Mouse (Mus musculus) midbrain, embryonic 10.5 days (tissue): Measurements from ENCODE around the gene Zgrf1. TPM values are rescaled to one million over a fixed set of nuclear protein-coding genes. Genes with fewer than 3 reads are reported as not detected.

Experiments
- DNase-seq: peaks from one replicate; pipeline ENCODE4 v3.0.0-alpha.2; 2017; ENCODE audit warnings: low spot score
- H3K27ac ChIP-seq: fragments of 300-500 bp; sonication (generic); replicated peaks from 2 replicates; pipeline ENCODE4 v1.5.1; 2016; ENCODE audit warnings: mild to moderate bottlenecking
- H3K27me3 ChIP-seq: fragments of 300-500 bp; sonication (generic); 2 replicates; pipeline ENCODE4 v1.6.1; 2016; ENCODE audit warnings: low read depth, mild to moderate bottlenecking; ENCODE audit not compliant: poor library complexity, severe bottlenecking
- H3K36me3 ChIP-seq: fragments of 300-500 bp; sonication (generic); 2 replicates; pipeline ENCODE4 v1.6.1; 2016; ENCODE audit warnings: mild to moderate bottlenecking, moderate library complexity
- H3K4me1 ChIP-seq: fragments of 300-500 bp; sonication (generic); 2 replicates; pipeline ENCODE4 v1.6.1; 2016
- H3K4me3 ChIP-seq: fragments of 300-500 bp; sonication (generic); 2 replicates; pipeline ENCODE4 v1.5.1; 2016; ENCODE audit warnings: mild to moderate bottlenecking, moderate library complexity
- H3K9me3 ChIP-seq: fragments of 300-500 bp; sonication (generic); replicated peaks from 2 replicates; pipeline ENCODE4 v1.6.1; 2016; ENCODE audit warnings: mild to moderate bottlenecking
- WGBS: fragments of 180-500 bp; shearing (Covaris S2); methylation state at CpG from one replicate; pipeline ENCODE4 v1.1.7; 2016; 5-methylcytosine and 5-hydroxymethylcytosine counted together
- polyA plus RNA-seq: library from polyadenylated mRNA; unstranded; fragments of >200 nt; fragmentation: Nextera tagmentation; extraction: Ambion mirVana; gene quantifications from 2 replicates; pipeline ENCODE4 v1.2.1, GENCODE M21; 2016

Gene Zgrf1
- polyA plus RNA-seq, 1 experiment from 2014 or later: 20.9 TPM

DNA sequence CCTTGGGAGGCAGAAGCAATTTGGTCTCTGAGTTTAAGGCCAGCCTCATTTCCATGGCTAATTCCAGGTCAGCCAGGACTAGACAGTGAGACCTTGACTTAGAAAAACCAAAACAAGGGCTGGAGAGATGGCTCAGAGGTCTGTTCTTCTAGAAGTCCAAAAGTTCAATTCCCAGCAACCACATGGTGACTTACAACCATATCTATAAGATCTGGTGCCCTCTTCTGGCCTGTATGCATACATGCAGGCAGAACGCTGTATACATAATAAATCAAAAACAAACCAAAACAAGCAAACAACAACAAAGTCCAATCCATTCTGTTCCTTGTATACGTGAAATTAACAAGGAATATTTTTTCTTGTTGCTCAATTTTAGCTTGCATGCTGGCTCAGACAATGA is 54.8 kb downstream of the Zgrf1 start:
- H3K36me3 ChIP-seq: peaks cover 84% of the 10 kb centered on the region
- H3K4me3 ChIP-seq: no peak overlapping the region
- no peak overlapping the region for H3K27ac ChIP-seq
- DNase-seq: no peak
- WGBS: 87% methylated on average over 2 of the region's 2 CpGs
- no peaks in the 10 kb centered on the region for H3K27me3 ChIP-seq
- no peaks in the 10 kb centered on the region for H3K9me3 ChIP-seq
- H3K4me1 ChIP-seq: no peaks in the 10 kb centered on the region

DNA sequence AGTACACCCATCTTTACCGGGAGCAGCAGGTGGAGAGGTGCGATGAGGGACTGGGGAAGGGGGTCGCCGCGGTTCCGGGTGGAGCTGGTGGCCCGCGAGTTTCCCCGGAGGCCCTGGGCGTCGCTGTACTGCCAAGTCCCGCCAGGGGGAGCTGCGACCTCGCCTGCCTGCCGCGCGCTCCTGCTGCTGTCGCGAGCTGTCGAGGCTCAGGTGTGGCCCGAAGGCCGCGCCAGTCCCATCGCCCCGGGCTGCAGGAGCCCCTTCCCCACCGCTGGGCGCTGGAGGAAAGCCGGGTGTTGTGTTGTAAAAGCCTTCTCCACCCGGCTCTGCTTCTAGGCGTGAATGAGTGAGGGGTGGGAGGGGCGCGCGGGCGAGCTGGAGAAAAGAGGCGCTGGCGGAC is 72.0 kb downstream of the Zgrf1 start:
- Histone ChIP-seq H3K27me3 (peaks cover 98% of the 10 kb centered on the region), H3K9me3 (0 out of 2 replicates have a peak, but pooled peaks cover 4% of the 10 kb centered on the region), H3K27ac (peak overlapping the region; percentile 46; the same call in 1 of the 2 replicates), H3K4me3 (peak overlapping the region; percentile 39), H3K4me1 (peaks cover 51% of the 10 kb centered on the region), H3K36me3 (no peaks in the 10 kb centered on the region)
- DNase-seq: peak; percentile 85
- WGBS: 1% methylated on average over 36 of the region's 36 CpGs

DNA sequence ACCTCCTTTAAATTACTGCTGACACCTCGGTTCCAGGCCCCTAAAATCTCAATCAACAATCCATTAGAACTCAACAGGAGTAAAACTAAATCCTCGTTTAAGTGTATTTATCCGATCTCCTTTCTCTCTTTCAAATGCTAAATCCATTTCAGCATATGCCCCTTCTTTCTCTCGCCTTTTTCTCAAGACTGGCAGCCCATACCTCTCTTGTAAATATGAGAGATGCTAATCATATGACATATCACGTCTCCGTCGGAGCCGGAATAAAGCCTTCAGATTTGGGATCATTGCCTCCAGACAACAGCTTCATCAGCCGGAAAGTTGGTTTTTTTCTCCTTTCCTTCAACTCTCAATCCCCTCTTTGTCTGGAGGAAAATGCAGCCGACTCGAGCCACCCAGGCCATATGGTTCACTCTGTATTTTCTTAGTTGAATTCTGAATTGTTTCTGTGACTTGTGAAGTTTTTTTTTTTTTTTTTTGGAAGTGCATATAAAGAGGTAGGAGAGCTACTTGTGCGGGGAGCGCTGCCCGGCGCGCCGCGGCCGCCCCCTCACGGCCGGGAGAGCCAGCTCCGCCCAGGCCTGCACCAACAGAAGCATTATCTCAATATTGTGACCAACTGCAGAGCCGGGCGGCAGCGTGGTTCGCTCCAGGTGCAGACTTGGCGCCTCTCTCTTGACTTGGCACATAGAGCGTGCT is 72.6 kb downstream of the Zgrf1 start:
- H3K27me3 ChIP-seq: peaks cover 100% of the 10 kb centered on the region
- peak overlapping the region; percentile 39 for H3K4me3 ChIP-seq
- H3K36me3 ChIP-seq: no peaks in the 10 kb centered on the region
- WGBS: under 1% methylated on average over 28 of the region's 28 CpGs
- peak overlapping the region; percentile 46; the same call in 1 of the 2 replicates for H3K27ac ChIP-seq
- peaks cover 55% of the 10 kb centered on the region for H3K4me1 ChIP-seq
- 0 out of 2 replicates have a peak, but pooled peaks cover 4% of the 10 kb centered on the region for H3K9me3 ChIP-seq
- peak; percentile 69 for DNase-seq

DNA sequence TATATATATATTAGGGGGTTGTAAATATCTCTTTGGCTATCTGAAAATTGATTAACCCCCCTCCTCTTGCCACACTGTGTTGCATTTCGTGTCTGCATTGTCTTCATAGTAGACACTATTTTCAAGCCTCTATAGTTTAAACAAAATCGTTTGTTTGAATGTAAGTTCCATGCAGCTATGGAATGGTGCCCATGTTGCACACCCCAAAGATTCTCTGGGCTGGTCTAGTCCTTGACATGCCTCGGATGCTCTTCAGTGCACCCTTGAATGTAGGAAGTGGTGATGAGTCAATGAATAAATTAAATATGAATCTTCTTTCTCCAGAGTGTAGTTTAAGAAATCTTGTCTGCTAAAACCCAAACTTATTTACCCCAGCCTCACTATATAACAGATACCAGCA is 73.2 kb downstream of the Zgrf1 start:
- H3K4me3 ChIP-seq: 0 out of 2 replicates have a peak overlapping the region, but pooled peaks have one; percentile 20
- H3K36me3 ChIP-seq: no peaks in the 10 kb centered on the region
- 6% methylated on average over 3 of the region's 3 CpGs for WGBS
- no peak for DNase-seq
- H3K4me1 ChIP-seq: peaks cover 62% of the 10 kb centered on the region
- H3K27me3 ChIP-seq: peaks cover 100% of the 10 kb centered on the region
- H3K9me3 ChIP-seq: 0 out of 2 replicates have a peak, but pooled peaks cover 4% of the 10 kb centered on the region
- H3K27ac ChIP-seq: no peak overlapping the region; the same call in 1 of the 2 replicates

DNA sequence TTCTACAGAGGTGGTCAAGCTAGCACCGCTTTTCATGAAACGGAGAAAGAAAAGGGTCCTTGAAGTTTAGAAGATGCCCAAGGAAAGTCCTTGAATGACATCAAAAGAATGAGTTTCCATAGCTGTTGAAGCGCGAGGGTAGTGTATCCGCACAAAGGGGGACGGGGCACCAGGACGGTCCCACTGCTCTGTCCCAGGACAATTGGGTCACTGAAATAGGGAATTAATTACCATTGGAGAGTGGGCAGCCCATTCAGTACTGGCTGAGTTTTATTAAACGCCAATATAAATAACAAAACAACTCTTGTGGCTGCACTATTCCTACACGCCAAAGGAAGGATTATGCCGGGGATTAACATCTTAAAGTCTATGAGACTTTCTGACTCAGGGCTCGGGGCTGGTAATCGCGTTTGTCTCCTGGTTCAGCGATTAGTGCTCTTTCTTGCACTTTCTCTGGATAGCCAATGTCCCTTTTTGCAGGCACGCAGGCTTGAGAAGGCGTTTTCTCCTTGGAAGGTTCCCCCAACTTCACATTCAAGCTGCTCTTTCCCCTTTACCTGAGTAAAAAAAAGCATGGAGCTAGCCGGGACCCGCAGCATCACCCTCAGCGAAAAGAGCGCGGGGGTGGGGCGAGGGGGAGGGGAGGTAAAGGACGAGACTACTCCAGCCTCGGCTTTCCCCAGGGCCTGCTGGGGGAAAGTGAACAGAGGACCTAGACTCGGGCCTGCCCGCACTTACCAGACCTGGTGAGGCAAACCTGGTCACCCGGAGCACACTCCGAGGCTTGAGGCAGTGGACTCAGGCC is 74.1 kb downstream of the Zgrf1 start:
- H3K4me1 ChIP-seq: peaks cover 70% of the 10 kb centered on the region

DNA sequence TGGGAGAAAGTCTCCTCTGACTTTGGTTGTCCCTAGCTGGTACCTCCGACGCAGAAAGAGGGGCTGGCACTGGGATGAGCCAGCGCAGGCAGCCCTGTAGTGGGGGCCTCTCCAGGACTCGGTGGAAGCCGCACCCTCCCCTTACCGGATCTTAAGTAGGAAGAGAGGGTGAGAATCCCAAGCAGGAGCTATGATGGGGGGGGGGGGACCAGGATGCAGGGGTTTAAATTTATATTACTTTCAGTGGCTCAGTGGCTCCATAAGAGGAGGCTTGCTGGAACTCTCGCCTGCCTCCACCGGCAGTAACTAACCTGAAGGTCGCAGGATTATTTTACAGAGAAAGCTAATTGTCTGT is 74.6 kb downstream of the Zgrf1 start:
- H3K9me3 ChIP-seq: 0 out of 2 replicates have a peak, but pooled peaks cover 3% of the 10 kb centered on the region
- peak overlapping the region; percentile 40 for H3K4me3 ChIP-seq
- peaks cover 76% of the 10 kb centered on the region for H3K4me1 ChIP-seq
- 1% methylated on average over 9 of the region's 9 CpGs for WGBS
- H3K27me3 ChIP-seq: peaks cover 100% of the 10 kb centered on the region
- H3K36me3 ChIP-seq: no peaks in the 10 kb centered on the region
- DNase-seq: no peak
- peak overlapping the region; percentile 85 for H3K27ac ChIP-seq

More for the DNA sequence above, 74.1 kb downstream of the Zgrf1 start:
- H3K36me3 ChIP-seq: no peaks in the 10 kb centered on the region
- 0 out of 2 replicates have a peak, but pooled peaks cover 4% of the 10 kb centered on the region for H3K9me3 ChIP-seq
- DNase-seq: peak; percentile 72
- H3K27me3 ChIP-seq: peaks cover 100% of the 10 kb centered on the region
- H3K27ac ChIP-seq: peak overlapping the region; percentile 85
- WGBS: 0% methylated on average over 28 of the region's 28 CpGs
- peak overlapping the region; percentile 40 for H3K4me3 ChIP-seq

DNA sequence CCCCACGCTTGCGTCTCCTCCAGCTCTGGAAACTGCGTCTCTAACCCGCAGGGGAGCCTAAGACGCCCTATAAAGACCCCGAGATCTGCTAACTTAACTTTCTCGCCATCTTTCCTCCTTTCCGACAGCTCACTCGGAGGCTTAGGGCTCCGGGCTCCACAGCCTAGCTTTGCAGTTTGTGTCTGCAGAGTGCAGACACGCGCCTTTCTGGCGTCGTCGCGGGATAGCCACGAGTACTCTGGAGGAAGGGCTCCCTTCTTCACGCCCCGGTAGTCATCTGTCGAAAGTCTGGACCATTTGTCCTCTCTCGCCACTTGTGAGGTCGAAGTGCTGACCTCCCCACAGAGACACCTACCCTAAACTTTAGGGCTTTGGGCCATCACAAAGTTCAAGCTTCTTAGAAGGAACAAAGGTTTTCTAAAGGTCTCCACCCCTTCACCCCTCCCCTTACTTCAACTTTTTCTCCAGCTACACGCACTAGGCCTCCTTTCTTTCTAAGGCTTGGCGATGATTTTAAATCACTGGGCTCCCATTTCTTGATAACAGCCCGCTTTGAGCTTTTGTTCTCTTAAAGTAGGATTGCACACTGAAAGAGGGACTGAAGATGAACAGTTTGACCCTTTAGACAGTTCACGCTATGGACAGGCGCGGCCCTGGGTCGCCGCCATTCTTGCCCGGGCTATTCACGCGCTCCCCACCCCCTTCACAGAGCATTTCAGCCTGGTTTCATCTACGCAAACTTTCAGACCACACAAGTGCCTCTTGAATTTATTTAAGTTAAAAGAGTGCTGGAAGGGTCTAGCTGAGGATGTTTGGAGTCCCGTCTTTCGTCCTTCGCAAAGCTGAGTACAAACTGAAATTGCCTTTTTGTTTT is 75.3 kb downstream of the Zgrf1 start:
- H3K4me3 ChIP-seq: peak overlapping the region; percentile 40
- H3K4me1 ChIP-seq: peaks cover 82% of the 10 kb centered on the region
- no peaks in the 10 kb centered on the region for H3K9me3 ChIP-seq
- no peaks in the 10 kb centered on the region for H3K36me3 ChIP-seq
- peak overlapping the region; percentile 85 for H3K27ac ChIP-seq
- DNase-seq: peak; percentile 72
- under 1% methylated on average over 37 of the region's 37 CpGs for whole genome bisulfite sequencing
- peaks cover 100% of the 10 kb centered on the region for H3K27me3 ChIP-seq

DNA sequence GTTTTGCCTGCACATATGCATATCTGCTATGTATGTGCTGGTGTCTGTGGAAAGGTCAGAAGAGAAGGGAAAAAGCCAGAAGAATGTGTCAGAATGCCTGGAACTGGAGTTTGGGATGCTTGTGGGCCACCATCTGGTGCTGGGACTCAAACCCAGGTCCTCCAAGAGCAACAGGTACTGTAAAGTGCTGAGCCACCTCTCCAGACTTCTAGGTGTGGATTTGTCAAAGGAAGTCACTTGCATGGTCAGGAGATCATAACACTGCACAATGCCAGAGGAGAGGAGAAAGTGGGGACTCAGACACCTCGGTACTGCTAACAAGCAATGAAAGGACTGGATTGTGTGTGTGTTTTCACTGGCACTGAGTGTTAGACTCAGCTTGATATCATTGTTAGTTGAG is 76.9 kb downstream of the Zgrf1 start:
- Histone ChIP-seq H3K36me3 (no peaks in the 10 kb centered on the region), H3K27ac (no peak overlapping the region), H3K4me1 (peaks cover 96% of the 10 kb centered on the region), H3K27me3 (peaks cover 100% of the 10 kb centered on the region), H3K9me3 (no peaks in the 10 kb centered on the region), H3K4me3 (no peak overlapping the region)
- no peak for DNase-seq
- 3% methylated on average over 1 of the region's 1 CpGs for WGBS

DNA sequence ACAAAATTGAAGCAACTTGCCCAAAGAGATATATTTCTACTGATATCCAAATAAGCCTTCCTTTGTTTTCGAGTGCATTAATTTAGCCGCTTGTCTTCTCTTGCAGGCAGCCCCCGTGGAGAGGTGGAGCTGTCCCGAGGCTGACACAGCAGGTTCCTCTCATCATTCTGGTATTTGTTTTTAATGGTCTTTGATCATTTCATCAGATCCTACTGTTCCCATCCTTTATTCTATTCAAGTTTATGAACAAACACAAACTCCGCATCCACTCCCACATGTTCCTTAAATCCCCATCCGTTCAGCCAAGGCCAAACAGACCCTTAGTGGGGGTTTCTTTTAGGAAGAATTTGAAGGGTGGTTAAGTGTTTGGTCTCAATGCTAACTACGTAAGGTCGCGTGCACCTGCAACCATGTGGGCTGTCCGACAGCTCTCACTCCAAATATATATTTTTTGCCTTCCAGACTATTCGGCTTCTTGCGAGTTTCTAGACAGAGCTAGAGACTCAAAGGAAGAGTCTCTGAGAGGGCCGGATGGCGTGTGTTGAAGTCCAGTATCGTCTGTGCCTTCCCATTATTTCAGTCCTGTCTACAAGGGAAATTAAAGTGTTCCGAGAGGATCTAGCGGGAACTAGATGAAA is 77.6 kb downstream of the Zgrf1 start:
- Histone ChIP-seq H3K27ac (peak overlapping the region; percentile 28; the same call in 1 of the 2 replicates), H3K36me3 (no peaks in the 10 kb centered on the region), H3K27me3 (peaks cover 100% of the 10 kb centered on the region), H3K4me1 (peaks cover 92% of the 10 kb centered on the region), H3K9me3 (no peaks in the 10 kb centered on the region), H3K4me3 (peak overlapping the region; percentile 64)
- DNase-seq: no peak
- WGBS: 3% methylated on average over 17 of the region's 17 CpGs

DNA sequence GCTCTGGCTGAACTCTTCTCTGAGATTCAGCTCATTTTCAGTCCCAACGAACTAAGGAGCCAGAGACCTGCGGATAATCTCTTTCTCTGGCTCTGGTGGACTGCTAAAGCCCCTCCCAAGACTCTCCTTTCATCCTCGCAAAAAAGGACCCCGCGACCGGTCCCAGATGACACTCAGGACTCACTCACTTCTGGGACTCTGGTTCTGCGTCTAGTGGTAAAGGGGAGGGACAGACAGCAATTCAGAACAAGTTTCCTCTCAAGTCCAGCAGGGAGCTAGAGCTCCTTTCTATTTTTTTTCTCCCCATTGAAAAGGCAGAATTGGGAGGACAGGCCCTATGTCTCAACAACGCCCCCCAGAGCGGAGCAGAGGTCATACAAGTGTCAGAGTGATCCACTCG is 78.3 kb downstream of the Zgrf1 start:
- H3K4me1 ChIP-seq: peaks cover 87% of the 10 kb centered on the region
- 1% methylated on average over 10 of the region's 10 CpGs for WGBS
- peak; percentile 50 for DNase-seq
- H3K4me3 ChIP-seq: peak overlapping the region; percentile 64
- peak overlapping the region; percentile 89; the same call in 1 of the 2 replicates for H3K27ac ChIP-seq
- no peaks in the 10 kb centered on the region for H3K9me3 ChIP-seq
- H3K27me3 ChIP-seq: peaks cover 100% of the 10 kb centered on the region
- no peaks in the 10 kb centered on the region for H3K36me3 ChIP-seq

DNA sequence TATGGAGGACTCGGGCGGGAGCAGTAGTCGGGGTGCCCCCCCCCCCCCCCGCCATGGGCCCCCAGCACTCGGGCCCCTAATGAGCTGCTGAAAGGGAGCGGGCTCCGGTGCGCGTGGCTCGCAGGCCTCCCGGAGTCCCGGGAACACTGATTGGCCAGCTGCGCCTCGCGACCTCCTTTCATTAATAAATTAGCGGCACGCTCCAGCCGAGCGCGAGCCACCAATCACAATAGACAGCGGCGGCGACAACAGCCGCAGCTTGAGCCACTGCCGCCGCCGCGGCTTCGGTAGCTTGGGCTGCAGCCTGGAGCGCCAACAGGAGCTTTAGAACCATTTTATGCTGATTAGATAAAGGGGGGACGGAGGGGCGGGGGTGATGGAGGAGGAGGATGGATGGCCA is 79.2 kb downstream of the Zgrf1 start:
- under 1% methylated on average over 31 of the region's 32 CpGs for WGBS
- H3K4me1 ChIP-seq: peaks cover 77% of the 10 kb centered on the region
- no peaks in the 10 kb centered on the region for H3K36me3 ChIP-seq
- H3K27me3 ChIP-seq: peaks cover 100% of the 10 kb centered on the region
- peak overlapping the region; percentile 89 for H3K27ac ChIP-seq
- DNase-seq: peak; percentile 88
- H3K9me3 ChIP-seq: no peaks in the 10 kb centered on the region
- H3K4me3 ChIP-seq: peak overlapping the region; percentile 64
